Mouse (Mus musculus) bone marrow macrophage, adult 2 months (primary cell): Measurements from ENCODE around the gene Abhd6. TPM values are rescaled to one million over a fixed set of nuclear protein-coding genes. Genes with fewer than 3 reads are reported as not detected.

ENCODE experiments used
- H3K27ac ChIP-seq: 2 replicates; pipeline ENCODE4 v1.5.1; 2012; ENCODE audit warnings: low read depth, low read length; ENCODE audit not compliant: insufficient read depth
- H3K4me1 ChIP-seq: 2 replicates; pipeline ENCODE4 v1.6.1; 2012; ENCODE audit warnings: low read length; ENCODE audit not compliant: control insufficient read depth, insufficient read depth
- H3K4me3 ChIP-seq: 2 replicates; pipeline ENCODE4 v1.5.1; 2012; ENCODE audit warnings: mild to moderate bottlenecking, low read length, moderate library complexity; ENCODE audit not compliant: insufficient read depth
- CTCF ChIP-seq: IDR thresholded peaks from 2 replicates; pipeline ENCODE4 v1.5.1; 2012; ENCODE audit warnings: low read depth, mild to moderate bottlenecking, low read length, moderate library complexity
- POLR2A ChIP-seq: IDR thresholded peaks from 2 replicates; pipeline ENCODE4 v1.6.1; 2012; ENCODE audit warnings: mild to moderate bottlenecking, low read depth, low read length, borderline replicate concordance
- polyA plus RNA-seq: library from polyadenylated mRNA; stranded (reverse); fragments of >200 nt; gene quantifications from 2 replicates; pipeline ENCODE4 v1.2.4, GENCODE M21; 2012; ENCODE audit not compliant: missing spikeins, insufficient read depth, insufficient read length

The Abhd6 gene
- polyA plus RNA-seq, 1 experiment = 0.54 TPM

DNA sequence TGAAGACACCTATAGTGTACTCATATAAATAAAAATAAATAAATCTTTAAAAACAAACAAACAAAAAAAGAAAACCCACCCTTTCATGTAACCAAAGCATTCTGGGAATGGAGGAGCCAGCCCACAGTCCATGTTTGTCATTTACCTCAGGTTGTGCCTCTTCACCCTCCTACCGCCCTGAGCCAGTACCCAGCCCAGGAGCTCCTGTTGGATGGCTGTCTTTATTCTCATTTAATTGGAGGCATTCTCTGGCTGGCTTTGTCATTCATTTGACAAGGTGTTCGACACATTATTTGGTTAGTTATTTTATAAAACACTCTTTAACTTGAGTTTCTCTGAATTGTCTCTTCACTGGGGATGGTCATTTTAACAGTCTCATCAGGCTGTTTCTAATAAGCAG lies 49.2 kb downstream of the Abhd6 start:
- no peak overlapping the region for H3K4me3 ChIP-seq
- no peak for TF ChIP-seq CTCF
- no peak for TF ChIP-seq POLR2A
- no peak overlapping the region for H3K27ac ChIP-seq
- H3K4me1 ChIP-seq = peaks cover 9% of the 10 kb centered on the region

DNA sequence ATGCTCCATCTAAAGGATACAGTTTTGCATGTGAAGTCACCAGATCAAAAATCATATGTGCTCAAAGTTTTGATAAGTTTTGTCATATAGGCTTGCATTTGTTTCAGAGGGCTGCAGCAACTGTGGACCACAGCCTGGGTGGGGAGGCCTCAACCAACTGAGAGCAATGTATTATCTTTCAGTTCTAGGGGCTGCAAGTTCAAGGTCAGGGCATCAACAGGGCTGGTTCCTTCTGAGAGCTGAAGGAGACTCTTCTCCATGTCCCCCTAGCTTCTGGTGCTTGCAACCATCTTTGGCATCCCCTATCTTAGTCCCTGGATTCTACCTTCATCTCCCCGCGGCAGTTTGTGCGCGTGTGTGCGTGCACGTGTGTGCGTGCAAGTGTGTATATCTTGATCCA lies 50.0 kb downstream of the Abhd6 start:
- peaks cover 9% of the 10 kb centered on the region for H3K4me1 ChIP-seq
- no peak overlapping the region for H3K4me3 ChIP-seq
- TF ChIP-seq POLR2A (no peak), CTCF (no peak)
- H3K27ac ChIP-seq = no peak overlapping the region

DNA sequence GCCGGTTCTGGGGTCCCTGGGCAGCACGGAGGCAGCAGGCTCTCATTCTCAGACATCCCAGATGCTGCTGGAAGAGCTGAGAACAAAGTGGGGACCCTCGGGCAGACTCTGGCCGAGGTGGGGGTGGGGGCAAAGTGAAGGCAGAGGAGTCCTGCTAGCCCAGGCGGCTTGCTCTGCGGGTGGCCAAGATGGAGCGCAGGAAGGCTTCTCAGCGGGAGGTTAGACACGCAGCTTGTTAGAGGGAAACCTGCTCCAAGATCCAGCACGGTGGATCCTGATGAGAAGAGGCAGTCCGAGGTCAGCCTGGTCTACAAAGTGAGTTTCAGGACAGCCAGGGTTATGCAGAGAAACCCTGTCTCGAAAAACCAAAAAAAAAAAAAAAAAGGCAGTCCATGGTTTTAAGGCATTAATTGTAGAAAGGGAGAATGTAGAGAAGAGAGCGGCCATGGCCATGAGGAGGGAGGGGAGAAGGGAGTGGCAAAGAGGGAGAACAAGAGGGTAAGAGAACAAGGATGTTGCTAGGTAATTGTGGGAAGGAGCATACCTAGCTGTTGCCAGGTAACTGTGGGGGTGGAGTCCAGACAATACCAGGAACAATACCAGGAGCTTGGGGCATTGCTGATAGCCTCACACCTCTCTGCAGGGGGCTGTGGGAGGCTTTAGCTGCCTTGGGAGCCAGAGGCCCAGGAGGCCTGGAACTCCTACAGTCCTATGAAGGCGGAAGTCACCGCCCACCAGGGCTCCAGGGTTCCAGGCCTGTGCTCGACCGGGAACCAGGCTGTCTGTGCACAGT lies 51.8 kb downstream of the Abhd6 start:
- H3K4me1 ChIP-seq = peaks cover 6% of the 10 kb centered on the region
- H3K27ac ChIP-seq = no peak overlapping the region
- H3K4me3 ChIP-seq = no peak overlapping the region
- TF ChIP-seq POLR2A = no peak
- TF ChIP-seq CTCF = no peak

DNA sequence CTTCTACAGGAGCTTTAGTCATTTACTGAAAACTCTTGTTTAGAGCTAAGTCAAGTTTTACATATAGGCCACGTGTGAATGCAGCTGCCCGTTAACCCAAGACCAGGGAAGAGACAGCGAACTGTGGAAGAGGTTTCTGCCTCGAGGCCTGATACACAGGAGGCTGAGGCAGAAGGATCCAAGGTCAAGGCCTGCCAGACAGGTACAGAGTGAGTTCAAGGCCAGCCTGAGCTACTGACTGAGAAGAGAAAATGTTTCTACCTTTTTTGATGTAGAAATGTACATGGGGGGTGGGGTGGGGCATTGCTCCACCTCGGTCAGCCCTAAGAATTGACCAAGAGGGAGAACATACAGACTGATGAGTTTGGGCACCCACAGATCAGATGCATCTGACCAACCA lies 53.4 kb downstream of the Abhd6 start:
- H3K4me3 ChIP-seq = no peak overlapping the region
- no peak overlapping the region for H3K27ac ChIP-seq
- H3K4me1 ChIP-seq = no peaks in the 10 kb centered on the region
- TF ChIP-seq CTCF = no peak
- TF ChIP-seq POLR2A = no peak

DNA sequence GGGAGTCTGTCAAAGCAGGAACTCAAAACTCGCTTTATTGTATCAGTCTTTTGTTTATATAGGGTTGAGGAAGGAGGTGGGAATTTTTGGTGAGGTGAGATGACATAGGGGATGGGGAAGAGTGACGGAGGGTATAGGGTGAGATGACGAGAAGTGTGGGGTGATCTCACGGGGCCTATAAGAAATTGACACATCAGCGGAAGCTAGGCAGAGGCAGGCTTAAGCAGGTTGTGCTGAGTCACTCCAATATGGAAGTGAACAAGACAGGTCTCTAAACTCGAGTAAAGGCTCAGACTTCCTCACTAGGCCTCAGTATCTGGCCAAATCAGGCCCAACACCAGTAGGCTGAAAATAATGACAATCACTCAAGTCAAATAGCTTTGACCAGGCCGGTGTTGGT lies 57.2 kb downstream of the Abhd6 start:
- peaks cover 7% of the 10 kb centered on the region for H3K4me1 ChIP-seq
- TF ChIP-seq CTCF (no peak), POLR2A (no peak)
- H3K4me3 ChIP-seq = no peak overlapping the region
- no peak overlapping the region for H3K27ac ChIP-seq

DNA sequence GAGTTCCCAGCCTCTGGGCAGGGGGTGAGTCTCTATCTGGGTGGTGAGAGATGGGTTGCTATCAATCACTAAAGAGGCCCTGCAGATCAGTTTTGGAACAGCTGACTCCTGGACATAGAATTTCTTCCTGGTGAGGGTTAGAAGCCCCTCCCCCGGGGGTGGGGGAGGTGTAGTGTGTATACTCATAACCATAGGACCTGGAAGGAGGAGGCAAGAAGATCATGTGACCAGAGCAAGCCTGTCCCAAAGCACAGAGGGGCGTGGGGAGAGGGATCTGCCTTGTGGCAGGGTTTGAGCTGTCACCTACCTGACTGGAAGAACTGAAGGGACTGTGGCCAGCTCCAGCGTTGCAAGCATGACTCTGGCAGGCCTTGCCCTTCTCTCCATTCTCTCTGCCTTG lies 59.4 kb downstream of the Abhd6 start:
- no peak for TF ChIP-seq POLR2A
- no peak for TF ChIP-seq CTCF
- peaks cover 7% of the 10 kb centered on the region for H3K4me1 ChIP-seq
- no peak overlapping the region for H3K4me3 ChIP-seq
- H3K27ac ChIP-seq = no peak overlapping the region

DNA sequence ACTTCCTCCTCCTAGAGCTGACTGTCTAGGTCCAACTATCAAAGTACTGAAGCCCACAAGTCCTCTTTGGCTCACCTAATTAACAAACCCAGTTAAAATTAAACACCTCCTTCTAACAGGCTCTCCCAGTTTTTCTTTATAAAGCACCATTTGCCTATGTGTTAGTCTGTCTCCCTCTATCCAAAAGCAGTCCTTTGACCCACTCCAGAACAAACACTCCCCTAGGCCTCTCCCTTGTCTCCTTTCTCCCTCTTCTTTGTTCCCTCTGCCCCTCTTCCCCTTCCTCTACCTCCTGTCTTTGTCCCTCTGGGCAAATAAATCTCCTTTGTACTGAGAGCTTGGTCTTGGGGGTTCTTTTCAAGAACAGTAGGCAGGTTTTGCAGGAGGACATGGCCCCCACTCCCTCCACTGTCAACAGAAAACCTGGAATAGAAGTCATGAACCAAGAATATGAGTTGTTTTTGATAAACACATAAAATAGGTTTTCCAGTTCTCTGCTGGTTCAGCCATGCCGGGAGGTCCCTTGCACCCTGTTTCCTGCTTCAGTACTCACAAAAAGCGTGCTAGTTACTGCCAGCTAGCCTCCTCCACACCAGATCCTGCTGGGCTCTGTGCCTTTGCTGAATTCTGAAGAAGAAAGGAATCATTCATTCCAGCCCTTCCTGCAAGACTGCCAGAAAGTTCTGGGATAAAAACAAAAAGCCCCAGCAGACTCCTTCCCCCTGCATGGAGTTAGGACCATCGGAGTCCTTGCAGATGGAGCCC lies 60.0 kb downstream of the Abhd6 start:
- H3K4me1 ChIP-seq = peaks cover 7% of the 10 kb centered on the region
- no peak for TF ChIP-seq POLR2A
- TF ChIP-seq CTCF = no peak
- no peak overlapping the region for H3K27ac ChIP-seq
- no peak overlapping the region for H3K4me3 ChIP-seq

DNA sequence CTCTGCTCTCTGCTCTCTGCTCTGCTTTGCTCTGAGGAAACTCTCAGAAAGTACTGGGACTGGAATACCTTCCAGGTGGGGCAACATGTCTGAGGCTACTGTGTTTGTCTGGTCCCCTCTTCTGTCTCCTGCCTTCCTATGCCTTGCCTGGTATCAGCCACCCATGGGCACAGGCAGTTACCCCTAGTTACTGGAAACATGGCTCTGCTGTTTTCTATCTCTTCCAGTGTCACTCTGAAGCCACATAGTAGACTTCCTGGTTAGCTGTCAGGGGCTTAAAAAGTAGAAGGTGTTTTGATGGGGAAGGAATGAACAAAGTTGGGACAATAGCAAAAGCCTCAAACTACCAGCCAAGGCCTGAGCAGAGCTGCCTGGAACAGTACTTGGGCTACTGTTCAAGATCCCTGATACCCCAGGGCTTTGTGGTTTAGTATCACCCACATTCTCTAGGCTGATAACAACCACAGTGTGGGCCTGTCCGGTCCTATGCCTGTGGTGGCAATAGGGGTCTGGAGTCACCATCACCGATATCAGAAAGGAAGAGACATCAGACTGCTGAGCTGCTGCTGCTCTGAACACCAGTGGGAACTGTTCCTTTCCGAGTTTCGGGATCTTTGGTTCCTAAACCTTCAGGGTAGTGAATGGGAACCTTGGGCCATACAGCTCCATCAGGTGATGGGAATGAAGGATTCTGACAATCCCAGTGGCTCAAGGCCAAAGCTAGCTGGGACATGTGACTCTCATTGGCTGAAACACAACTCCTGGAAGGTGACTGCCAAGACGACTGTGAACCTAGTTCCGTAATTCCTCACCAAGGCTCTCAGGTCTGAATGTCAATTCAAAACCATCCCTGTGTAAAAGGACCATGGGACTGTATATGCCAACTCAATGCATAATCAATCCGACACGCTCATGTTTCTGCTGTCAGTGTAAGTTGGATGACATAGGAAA lies 61.4 kb downstream of the Abhd6 start:
- no peak overlapping the region for H3K4me3 ChIP-seq
- TF ChIP-seq CTCF (no peak), POLR2A (no peak)
- no peak overlapping the region for H3K27ac ChIP-seq
- peaks cover 7% of the 10 kb centered on the region for H3K4me1 ChIP-seq

DNA sequence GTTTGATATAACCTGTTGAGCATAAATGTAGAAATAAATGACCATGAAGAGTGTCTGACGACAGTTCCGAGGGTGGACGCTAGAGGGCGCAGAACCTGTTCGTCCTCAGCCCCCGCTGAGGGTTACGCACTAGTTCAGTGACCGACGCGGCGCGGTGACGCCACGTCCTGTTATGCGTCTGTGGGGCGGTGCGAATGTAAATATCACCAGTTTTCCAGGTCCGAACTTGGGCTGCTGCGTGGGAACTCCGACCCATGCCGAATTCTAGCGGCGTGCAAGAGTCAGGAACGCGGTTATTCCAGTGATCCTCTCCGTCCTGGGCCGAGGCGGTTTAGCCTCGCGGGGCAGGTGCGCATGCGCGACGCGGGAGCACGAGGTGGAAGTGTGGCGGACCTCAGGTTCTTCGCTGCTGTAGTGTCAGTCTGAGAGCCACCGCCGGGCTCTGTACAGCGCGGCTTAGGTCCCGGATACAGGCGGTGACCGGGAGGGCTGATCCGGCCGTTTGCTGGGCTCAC lies 77.5 kb downstream of the Abhd6 start, which contains the start of gene Rpp14:
Rpp14 (plus strand) TSS at position 203 of the 515 bp plus-strand sequence.
- Histone ChIP-seq H3K27ac (peak within 1 kb of the TSS; percentile 83), H3K4me3 (peak within 1 kb of the TSS; percentile 76), H3K4me1 (peaks cover 13% of the 10 kb centered on the region)
- no peak for TF ChIP-seq POLR2A
- TF ChIP-seq CTCF = peak; percentile 77

DNA sequence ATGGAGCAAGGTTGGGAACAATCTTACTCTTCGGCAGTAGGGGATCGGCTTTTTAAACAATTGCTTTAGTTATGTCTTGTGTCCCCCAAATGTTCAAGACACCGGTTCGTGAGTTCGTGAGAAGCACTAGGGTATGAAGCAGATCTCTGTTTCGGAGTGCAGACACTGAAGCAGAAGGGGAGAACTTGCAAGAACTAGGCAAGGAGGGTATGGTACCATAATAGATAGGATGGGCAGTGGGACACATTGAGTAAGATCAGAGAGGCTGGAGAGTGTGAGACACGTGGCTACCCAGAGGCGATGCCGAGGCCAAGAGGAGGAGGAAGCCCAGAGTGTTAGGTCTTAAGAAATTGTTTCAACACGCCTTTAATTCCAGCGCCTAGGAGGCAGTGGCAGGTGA lies 78.0 kb downstream of the Abhd6 start:
- peaks cover 13% of the 10 kb centered on the region for H3K4me1 ChIP-seq
- H3K4me3 ChIP-seq = peak overlapping the region; percentile 76
- H3K27ac ChIP-seq = peak overlapping the region; percentile 83
- no peak for TF ChIP-seq POLR2A
- no peak for TF ChIP-seq CTCF
